Mouse (Mus musculus) cerebellum, adult 9-11 months (tissue): Measurements from ENCODE around the gene Bcor.
A peak's percentile ranks its signal among the peaks of the same experiment; 100 is the strongest.

Source experiments
- DNase-seq: peaks from one replicate; pipeline ENCODE4 v3.0.0; 2022

The Bcor gene

DNA sequence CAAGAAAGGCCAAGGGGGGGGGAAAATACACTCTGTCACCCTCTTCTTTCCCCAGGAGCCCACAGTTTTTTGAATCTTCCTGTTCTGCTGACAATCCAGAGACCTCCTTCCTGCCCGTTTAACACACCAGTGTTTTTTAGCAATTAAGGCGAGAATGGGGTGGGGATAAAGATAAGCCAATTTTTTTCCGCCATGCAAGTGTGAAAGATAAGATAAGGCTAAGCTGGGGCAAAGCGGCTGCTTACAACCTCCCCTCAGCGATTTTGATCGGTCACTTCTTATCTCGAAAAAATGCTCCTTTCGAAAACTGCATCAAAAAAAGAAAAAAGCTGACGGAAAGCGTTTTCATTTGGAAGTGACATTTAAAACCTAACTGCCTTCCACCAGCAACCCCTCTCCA is 74.2 kb downstream of the Bcor start:
- no peak for DNase-seq

- no peak for DNase-seq
These were observed 74.9 kb downstream of the Bcor start for GRCm38 (mm10) chrX:12085290-12085689.

DNA sequence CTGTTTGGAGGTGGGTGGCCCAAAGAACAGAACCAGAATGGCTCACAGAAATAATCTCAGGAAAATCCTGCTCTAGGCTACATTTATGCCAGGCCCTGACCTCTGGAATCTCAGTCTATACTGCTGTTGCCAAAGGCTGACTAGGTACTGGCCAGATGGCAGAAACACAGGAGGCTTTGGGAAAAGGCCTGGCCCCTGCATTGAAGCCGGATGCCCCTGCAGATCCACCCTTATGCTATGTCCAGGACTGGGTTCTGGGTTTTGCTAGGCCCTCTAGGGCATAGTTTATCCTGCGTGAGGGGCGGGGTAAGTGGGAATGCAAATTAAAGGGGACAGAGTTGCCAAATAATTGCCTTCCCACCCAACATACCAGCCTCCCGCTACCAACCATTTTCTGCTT is 75.5 kb downstream of the Bcor start:
- DNase-seq = peak; percentile 63

GRCm38 (mm10) chrX:12083631-12084030 is 76.5 kb downstream of the Bcor start:
- no peak for DNase-seq

DNA sequence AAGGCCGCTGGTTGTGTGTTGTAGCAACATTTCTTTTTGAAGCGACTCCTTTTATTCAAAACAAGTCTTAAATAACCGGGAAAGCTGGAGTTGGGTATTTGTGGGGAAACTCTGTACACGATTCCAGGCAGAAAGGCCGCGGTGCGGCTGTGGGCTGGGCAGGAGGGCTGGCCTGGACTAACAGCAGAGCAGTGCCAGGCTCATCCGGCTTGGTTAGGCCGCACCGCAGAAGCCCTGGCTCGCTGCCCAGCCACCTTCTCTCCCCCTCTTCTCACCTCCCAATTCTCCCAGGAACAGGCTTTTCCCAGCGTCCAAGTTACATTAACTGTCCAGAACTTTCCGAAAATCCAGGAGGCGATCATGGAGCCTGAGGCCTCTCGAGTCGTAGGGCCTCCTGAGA is 77.4 kb downstream of the Bcor start:
- DNase-seq = no peak

DNA sequence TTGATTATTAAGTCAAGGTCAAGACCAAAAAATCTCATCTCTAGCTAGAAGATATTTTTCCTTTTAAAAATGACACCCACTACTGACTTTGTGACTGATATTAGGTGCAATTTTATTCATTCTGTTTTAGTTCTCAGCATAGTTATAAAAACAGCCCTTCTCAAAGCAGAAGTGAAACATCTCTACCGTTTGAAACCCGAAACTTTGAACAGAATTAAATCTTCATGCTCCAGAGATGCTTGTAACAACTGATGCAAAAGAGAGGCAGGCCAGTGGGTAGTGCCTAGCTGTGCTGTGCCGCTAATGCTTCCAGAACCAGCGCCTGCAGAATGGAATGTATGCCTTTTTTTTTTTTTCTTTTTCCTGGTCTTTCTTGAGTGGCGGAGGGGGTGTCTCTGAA is 78.0 kb downstream of the Bcor start:
- no peak for DNase-seq

- no peak for DNase-seq
These were observed 78.4 kb downstream of the Bcor start for GRCm38 (mm10) chrX:12081741-12082155.

DNA sequence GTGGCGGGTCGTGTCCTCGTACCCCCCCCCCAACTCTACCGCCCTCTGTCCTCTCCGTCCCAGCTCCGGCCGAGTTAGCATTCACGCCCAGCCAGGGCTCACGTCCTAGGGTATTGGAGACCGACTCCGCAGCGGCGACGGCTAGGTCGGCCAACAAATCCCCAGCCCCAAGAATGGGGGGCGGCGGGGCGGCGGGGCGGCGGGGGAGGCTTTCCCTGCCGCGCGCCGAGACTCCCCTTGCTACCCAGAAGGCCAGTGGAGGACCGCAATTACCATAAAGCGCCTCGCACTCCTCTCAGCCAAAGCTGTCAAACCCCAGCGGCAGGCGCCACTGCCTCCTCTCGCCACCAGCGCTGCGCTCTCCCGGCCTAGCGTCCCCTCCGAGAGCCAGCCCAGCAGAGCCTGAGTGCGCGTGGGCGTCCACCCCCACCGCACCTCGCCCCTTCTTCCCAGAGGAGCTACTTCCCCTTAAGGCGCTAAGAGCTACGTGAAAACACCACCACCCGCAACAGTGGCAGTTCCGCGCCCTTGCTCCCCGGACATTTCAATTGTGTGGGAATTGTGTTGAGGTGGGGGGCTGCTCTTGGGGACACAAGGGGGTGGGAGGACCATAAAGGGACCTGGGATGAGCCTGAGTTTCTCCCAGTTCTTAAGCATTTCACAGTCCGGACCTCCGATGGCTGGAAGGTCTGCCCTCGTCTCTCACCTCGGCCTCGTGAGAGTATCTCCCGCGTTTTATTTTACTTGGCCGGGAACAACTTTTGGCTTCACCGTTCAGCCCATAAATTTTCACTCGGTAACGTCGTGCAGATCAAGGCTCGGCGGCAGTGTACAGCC is 79.0 kb downstream of the Bcor start:
- peak; percentile 47 for DNase-seq

DNA sequence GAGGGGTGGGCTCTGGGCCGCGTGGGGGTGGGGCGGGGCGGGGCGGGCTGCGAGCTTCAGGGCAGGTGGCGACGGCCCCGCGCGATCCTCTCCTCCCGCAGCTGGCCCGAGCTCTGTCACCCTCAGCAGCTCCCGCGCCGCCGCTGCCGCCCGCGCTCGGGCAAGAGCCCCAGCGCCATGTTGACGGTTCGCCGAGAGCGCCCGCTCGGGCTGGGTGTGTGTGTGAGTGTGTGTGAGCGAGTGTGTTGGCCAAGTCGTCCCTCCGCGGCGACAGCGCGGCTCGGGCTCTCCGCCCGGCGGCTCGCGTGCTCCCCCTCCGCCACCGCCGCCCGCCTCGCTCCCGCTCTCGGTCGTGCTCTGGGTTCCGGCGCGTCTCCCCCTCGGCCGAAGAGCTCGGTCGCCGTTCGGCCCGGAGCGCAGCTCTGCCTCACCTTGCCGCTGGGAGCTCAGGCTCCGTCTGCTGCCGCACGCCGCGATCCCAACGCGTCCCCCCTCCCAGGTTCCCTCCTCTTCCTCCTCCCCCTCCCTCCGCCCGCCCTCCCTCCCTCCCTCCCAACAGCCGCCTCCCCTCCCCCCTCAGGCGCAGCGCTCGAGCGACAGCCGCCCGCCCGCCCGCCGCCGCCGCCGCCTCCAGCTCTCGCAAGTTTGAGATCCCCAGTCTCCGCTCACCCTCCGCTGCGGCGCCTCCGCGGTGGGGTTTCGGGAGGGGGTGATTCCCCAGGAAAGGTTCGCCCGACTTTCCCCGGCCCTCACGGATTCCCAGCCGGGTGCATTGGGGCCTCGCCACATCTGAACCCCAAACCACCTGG is 79.9 kb downstream of the Bcor start:
- peak; percentile 69 for DNase-seq

- peak; percentile 52 for DNase-seq
These were observed 80.7 kb downstream of the Bcor start for GRCm38 (mm10) chrX:12079309-12080094.

GRCm38 (mm10) chrX:12079059-12079308 is 81.2 kb downstream of the Bcor start:
- DNase-seq = no peak

- DNase-seq = peak; percentile 40
These were observed 81.7 kb downstream of the Bcor start for GRCm38 (mm10) chrX:12078195-12079058.

DNA sequence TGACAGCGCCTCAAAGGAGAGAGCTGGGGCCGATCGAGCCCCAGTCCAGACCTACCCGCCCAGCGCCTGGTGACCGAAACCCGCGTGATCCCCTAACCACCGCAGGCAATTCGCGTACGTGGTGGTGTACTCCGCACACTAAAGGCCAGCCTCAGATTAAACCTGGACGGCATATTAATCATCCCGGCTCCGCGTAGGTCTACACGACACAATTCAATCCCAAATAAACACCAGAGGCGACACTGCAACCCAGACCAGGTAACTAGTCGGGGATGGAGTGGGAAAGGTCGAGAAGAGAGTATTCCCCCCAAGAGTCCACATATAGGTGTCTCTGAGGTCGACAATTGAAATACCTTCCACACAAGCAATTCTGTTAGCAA is 82.6 kb downstream of the Bcor start:
- DNase-seq = peak; percentile 8

DNA sequence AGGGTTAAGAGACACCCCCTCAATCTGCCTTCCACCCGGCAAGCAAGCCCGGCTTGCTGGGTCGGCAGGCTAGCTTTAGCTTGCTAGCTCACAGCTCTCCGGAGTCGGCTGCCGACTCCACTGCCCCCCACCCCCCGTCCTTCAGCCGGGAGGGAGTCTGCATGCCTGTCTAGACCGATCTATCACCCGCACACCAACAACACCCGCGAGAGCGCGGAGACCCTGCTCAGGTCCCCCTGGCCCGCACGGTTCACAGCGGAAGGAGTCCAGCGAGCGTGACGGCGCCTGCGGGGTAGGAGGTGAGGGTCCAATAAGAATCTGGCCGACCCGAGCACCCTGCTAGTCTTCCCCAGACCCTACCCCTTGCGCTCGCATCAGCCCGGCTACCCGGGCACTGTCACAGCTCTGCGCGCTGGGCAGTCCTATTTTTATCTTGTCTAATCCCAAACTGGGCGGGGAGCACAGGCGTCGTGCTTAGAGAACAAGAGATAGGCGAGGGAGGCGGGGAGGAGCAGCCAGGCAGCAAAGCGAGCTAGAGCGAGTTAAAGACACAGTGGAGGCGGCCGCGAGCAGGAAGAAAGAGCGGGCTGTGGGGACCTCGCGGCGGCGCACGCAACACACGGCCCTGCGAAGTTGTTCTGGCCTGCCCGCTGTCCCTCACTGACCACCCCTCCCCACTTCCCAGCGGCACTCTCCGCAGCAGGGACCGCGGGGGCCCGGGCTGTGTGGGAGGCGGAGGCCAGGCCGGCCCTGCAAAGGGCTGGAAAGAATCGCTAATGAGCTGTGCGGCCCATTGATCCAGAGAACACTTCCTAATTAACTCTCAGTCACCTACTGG is 83.2 kb downstream of the Bcor start:
- peak; percentile 68 for DNase-seq

GRCm38 (mm10) chrX:12072721-12073120 is 87.4 kb downstream of the Bcor start:
- DNase-seq = no peak

- DNase-seq = peak; percentile 7
These were observed 91.0 kb downstream of the Bcor start for GRCm38 (mm10) chrX:12068978-12069724.

DNA sequence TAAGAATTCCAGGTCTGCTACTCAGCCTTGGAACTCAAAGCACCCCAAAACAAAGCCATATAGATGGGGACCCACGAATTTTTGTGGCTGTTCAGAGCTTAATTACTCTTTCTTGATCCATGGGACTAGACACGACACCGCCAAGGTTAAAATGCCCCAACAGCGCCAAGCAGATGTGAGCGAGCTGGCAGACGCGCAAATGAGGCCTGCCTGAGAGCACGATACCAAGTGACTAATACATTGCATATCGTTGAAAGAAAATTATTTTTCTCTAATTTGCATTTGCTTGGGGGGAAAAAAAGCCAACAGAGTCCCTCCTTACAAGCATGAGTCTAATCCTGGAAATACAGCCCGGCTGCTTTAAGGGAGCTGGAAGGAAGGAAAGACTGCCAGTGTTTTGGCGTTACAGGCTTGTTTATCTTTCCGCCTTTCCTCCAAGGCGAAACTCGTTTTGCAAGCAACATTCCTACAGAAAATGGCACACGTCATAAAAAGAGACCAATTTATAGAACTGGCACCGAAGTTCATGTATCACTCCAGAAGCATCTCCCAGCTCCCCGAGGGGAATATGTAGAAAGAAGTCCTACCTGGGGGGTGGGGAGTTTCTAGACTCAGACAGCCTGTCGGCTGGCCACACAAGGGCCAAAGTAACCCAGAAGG is 92.2 kb downstream of the Bcor start:
- DNase-seq = no peak

GRCm38 (mm10) chrX:12067031-12067430 is 93.1 kb downstream of the Bcor start:
- DNase-seq = no peak

- no peak for DNase-seq
These were observed 94.4 kb downstream of the Bcor start for GRCm38 (mm10) chrX:12065782-12066181.

DNA sequence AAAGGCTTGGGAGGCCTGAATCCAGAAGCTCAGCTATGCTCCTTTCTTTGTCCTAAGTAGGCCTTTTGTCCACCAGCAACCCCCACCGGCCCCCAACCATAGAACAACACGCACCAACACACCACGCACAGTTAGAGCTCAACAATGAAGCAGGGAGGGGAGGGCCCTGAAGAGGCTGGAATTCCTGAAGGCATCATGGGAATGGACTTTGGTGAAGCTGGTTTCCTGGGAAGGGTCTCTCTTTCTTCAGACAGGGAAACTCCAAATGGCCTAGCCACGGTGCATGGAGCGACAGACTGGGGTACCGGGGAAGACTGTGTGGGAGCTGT is 97.3 kb downstream of the Bcor start:
- DNase-seq = no peak
